ENCODE assay signal across 9 mouse cellular contexts in the genomic region with DNA sequence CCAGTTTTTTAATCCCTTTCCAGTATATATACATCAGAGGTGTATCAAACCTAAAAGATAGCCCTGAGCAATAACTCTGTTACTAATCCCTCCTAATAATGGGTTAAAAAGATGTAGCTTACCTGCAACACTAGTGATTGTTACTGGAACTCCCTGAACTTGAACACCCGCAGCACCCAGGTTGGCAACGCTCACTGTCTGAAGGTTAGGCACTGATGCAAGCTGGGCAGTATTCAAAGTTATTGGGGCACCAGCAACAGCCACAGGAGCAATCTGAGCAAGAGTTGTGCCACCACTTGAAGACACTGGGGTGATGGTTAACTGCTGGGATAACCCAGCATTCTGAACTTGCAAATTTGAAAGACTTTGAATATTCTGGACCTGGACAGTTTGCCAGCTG. TPM values are rescaled to one million over a fixed set of nuclear protein-coding genes. Genes with fewer than 3 reads are reported as not detected.
A peak's percentile ranks its signal among the peaks of the same experiment; 100 is the strongest.
DNase-seq lines count a peak whose midpoint lies in the region; ATAC-seq and TF ChIP-seq lines count a peak whose summit lies in the region.
"Had no signal": no experiment of that assay in that cellular context is flagged by ENCODE, and none has a peak within 500 bp of the region (broad histone marks: within the 10 kb centered on the region; RNA-seq: fewer than 3 reads in every experiment).

No protein-coding gene starts in this region.

- no peak for ATAC-seq in erythroblast, adult 5-6 weeks (replicated peaks; ENCODE audit: low FRiP score, poor library complexity, severe bottlenecking)
- ATAC-seq in forebrain, embryonic 15.5 days (replicated peaks): no peak
- no peak for ATAC-seq in liver, embryonic 16.5 days (ENCODE audit: low read depth)

- H3K4me1 ChIP-seq in erythroblast, embryonic 14.5 days (ENCODE audit: control insufficient read depth): peaks cover 60% of the 10 kb centered on the region
- peaks cover 20 to 36% of the 10 kb centered on the region in 2 experiments for H3K4me1 ChIP-seq in MEL (ENCODE audit: control insufficient read depth in 1 of 2, insufficient read depth in 2 of 2, low read length in 2 of 2)
- peaks cover 49% of the 10 kb centered on the region for H3K4me1 ChIP-seq in forebrain, embryonic 15.5 days
- H3K4me1 ChIP-seq in liver, embryonic 16.5 days (ENCODE audit: control insufficient read depth, low read depth, low read length): peaks cover 35% of the 10 kb centered on the region

- peak overlapping the region; percentile 90 for H3K4me3 ChIP-seq in erythroblast, embryonic 14.5 days (replicated peaks)
- peak overlapping the region; percentile 19 to 76 for H3K4me3 ChIP-seq in MEL (ENCODE audit: control insufficient read depth in 1 of 2, insufficient read depth in 1 of 2, low read depth in 2 of 2, low read length in 2 of 2)
- H3K4me3 ChIP-seq in forebrain, embryonic 15.5 days: peak overlapping the region; percentile 18; the same call in 1 of the 2 replicates
- peak overlapping the region; percentile 24 for H3K4me3 ChIP-seq in liver, embryonic 16.5 days (ENCODE audit: low read depth, low read length)
- H3K4me3 ChIP-seq: gastrocnemius, adult 2 months had no signal

- no peak for TF ChIP-seq CTCF in MEL (IDR thresholded peaks at IDR 0.05 in 2 of 3, conservative IDR thresholded peaks at IDR 0.05 in 1 of 3; ENCODE audit: control insufficient read depth in 1 of 3, insufficient read depth in 1 of 3, low read depth in 2 of 3, low read length in 3 of 3, poor library complexity in 1 of 3, severe bottlenecking in 1 of 3)

- peak overlapping the region; percentile 78 for H3K9ac ChIP-seq in MEL (ENCODE audit: control insufficient read depth, low read depth, low read length, poor library complexity, severe bottlenecking)
- H3K9ac ChIP-seq in forebrain, embryonic 15.5 days (replicated peaks): no peak overlapping the region
- H3K9ac ChIP-seq in liver, embryonic 16.5 days (ENCODE audit: low read depth, low read length): no peak overlapping the region

- WGBS in forebrain, embryonic 15.5 days: 75% methylated on average over 2 of the region's 2 CpGs
- WGBS in liver, embryonic 16.5 days (ENCODE audit: insufficient replicate concordance): 76% methylated on average over 2 of the region's 2 CpGs

- H3K27ac ChIP-seq in MEL (ENCODE audit: control insufficient read depth, low read depth, low read length): peak overlapping the region; percentile 55
- no peak overlapping the region for H3K27ac ChIP-seq in forebrain, embryonic 15.5 days (replicated peaks)
- H3K27ac ChIP-seq in liver, embryonic 16.5 days (ENCODE audit: low read length): peak overlapping the region; percentile 55
- H3K27ac ChIP-seq: gastrocnemius, adult 2 months had no signal

- H3K4me2 ChIP-seq in forebrain, embryonic 15.5 days (replicated peaks): peak overlapping the region; percentile 52
- H3K4me2 ChIP-seq in liver, embryonic 16.5 days (ENCODE audit: low read depth, low read length): peak overlapping the region; percentile 66

- peaks cover 41% of the 10 kb centered on the region for H3K79me2 ChIP-seq in MEL (ENCODE audit: control insufficient read depth, insufficient read depth, low read length, poor library complexity)

- no peaks in the 10 kb centered on the region for H3K9me3 ChIP-seq in erythroblast, embryonic 14.5 days (ENCODE audit: control insufficient read depth, low read length)
- no peaks in the 10 kb centered on the region for H3K9me3 ChIP-seq in MEL (replicated peaks; ENCODE audit: insufficient read depth, low read length)
- no peaks in the 10 kb centered on the region for H3K9me3 ChIP-seq in forebrain, embryonic 15.5 days
- no peaks in the 10 kb centered on the region for H3K9me3 ChIP-seq in liver, embryonic 16.5 days (replicated peaks; ENCODE audit: control insufficient read depth, low read length)

- no peak for TF ChIP-seq EP300 in MEL (IDR thresholded peaks at IDR 0.05; ENCODE audit: low read depth in 1 of 2, low read length in 2 of 2)

- no peaks in the 10 kb centered on the region for H3K27me3 ChIP-seq in erythroblast, embryonic 14.5 days (ENCODE audit: control insufficient read depth)
- H3K27me3 ChIP-seq in MEL (ENCODE audit: control insufficient read depth in 1 of 2, insufficient read depth in 2 of 2, low read length in 2 of 2): no peaks in the 10 kb centered on the region
- H3K27me3 ChIP-seq in forebrain, embryonic 15.5 days: no peaks in the 10 kb centered on the region
- H3K27me3 ChIP-seq in liver, embryonic 16.5 days (ENCODE audit: control insufficient read depth, insufficient read depth, low read depth, low read length): no peaks in the 10 kb centered on the region

- TF ChIP-seq RAD21 in MEL (IDR thresholded peaks at IDR 0.05; ENCODE audit: low read depth, low read length): no peak

- TF ChIP-seq POLR2A in MEL (IDR thresholded peaks at IDR 0.05; ENCODE audit: control insufficient read depth in 1 of 2, insufficient read depth in 1 of 2, low read depth in 1 of 2, low read length in 2 of 2, poor library complexity in 1 of 2): no peak

- no peak for DNase-seq in MEL (ENCODE audit: low read depth, low spot score)
- no peak for DNase-seq in adrenal gland, adult 2 months
- no peak for DNase-seq in left cerebral cortex, adult 18-20 months (ENCODE audit: low spot score in 2 of 2)
- DNase-seq in kidney, postnatal 4 days: no peak
- DNase-seq: gastrocnemius, adult 2 months had no signal

- H3K36me3 ChIP-seq in erythroblast, embryonic 14.5 days (ENCODE audit: control insufficient read depth): peaks cover 40% of the 10 kb centered on the region
- peaks cover 0 to 49% of the 10 kb centered on the region in 2 experiments; a peak in 2 of 4 replicates for H3K36me3 ChIP-seq in MEL (ENCODE audit: control insufficient read depth in 1 of 2, insufficient read depth in 2 of 2, low read length in 2 of 2)
- H3K36me3 ChIP-seq in forebrain, embryonic 15.5 days: 0 out of 2 replicates have a peak, but pooled peaks cover 2% of the 10 kb centered on the region
- H3K36me3 ChIP-seq in liver, embryonic 16.5 days (ENCODE audit: control insufficient read depth, insufficient read depth): peaks cover 3% of the 10 kb centered on the region; the same call in 1 of the 2 replicates

TF ChIP-seq in MEL, 35 proteins besides CTCF, POLR2A, EP300 and RAD21:
- TF ChIP-seq JUND (IDR thresholded peaks at IDR 0.05; ENCODE audit: low read depth, low read length) (no peak), NELFE (IDR thresholded peaks at IDR 0.05; ENCODE audit: low read depth, low read length) (no peak), ZNF384 (IDR thresholded peaks at IDR 0.05; ENCODE audit: low read depth, low read length) (no peak), POLR2AphosphoS2 (IDR thresholded peaks at IDR 0.05; ENCODE audit: low read length) (no peak), TBP (IDR thresholded peaks at IDR 0.05; ENCODE audit: low read depth, low read length) (no peak), GATA1 (IDR thresholded peaks at IDR 0.05; ENCODE audit: low read depth, low read length) (no peak), ZKSCAN1 (IDR thresholded peaks at IDR 0.05; ENCODE audit: low read depth, low read length) (no peak), HCFC1 (IDR thresholded peaks at IDR 0.05; ENCODE audit: low read depth, low read length) (no peak), NRF1 (IDR thresholded peaks at IDR 0.05; ENCODE audit: insufficient read depth, low read depth, low read length, poor library complexity, severe bottlenecking) (no peak), BHLHE40 (IDR thresholded peaks at IDR 0.05; ENCODE audit: borderline replicate concordance, low read depth, low read length) (no peak), GABPA (IDR thresholded peaks at IDR 0.05; ENCODE audit: low read depth, low read length) (no peak), USF2 (IDR thresholded peaks at IDR 0.05; ENCODE audit: borderline replicate concordance in 1 of 2, insufficient read depth in 1 of 2, low read depth in 1 of 2, low read length in 2 of 2) (no peak), ZMIZ1 (IDR thresholded peaks at IDR 0.05; ENCODE audit: low read depth, low read length) (no peak)

RNA-seq across cellular contexts. Expression of gene Sp4, which starts 2.7 kb away (rescaled TPM):
- polyA plus RNA-seq in erythroblast, embryonic 14.5 days (2012): 1.2 and 1.4 TPM in 2 replicates
- total RNA-seq in erythroblast, adult 5-6 weeks (2015; ENCODE audit: low replicate concordance): 17.7 and 23.8 TPM in 2 replicates
- 22.0 and 23.4 TPM in 2 replicates for total RNA-seq in erythroblast, adult 5-6 weeks (2017; ENCODE audit: low replicate concordance)
- 35.3 and 35.4 TPM in 2 replicates for total RNA-seq in MEL (2012; rRNA removed)
- 10 to 100 TPM; 21.4 to 33.9 TPM for polyA plus RNA-seq in MEL (2012; ENCODE audit: insufficient read depth in 1 of 2, insufficient read length in 2 of 2, low read depth in 1 of 2, low replicate concordance in 2 of 2, missing spikeins in 1 of 2)
- polyA plus RNA-seq in forebrain, embryonic 15.5 days (2015; fragmentation: Nextera tagmentation; extraction: Ambion mirVana): 24.6 and 24.9 TPM in 2 replicates
- 5.7 and 6.0 TPM in 2 replicates for polyA plus RNA-seq in liver, embryonic 16.5 days (2015; fragmentation: Nextera tagmentation; extraction: Ambion mirVana)
- total RNA-seq in adrenal gland, adult 2 months (2021): 1 to 10 TPM; 7.4 to 7.8 TPM
- 1.3 and 1.8 TPM in 2 replicates for polyA plus RNA-seq in adrenal gland, adult 2 months (2012; rRNA removed)
- total RNA-seq in left cerebral cortex, adult 18-20 months (2021): 10 to 100 TPM; 31.3 to 32.4 TPM

Comparison
In these comparisons a context has a peak if more than half of its experiments do, and no peak if none do; other contexts are left out.
1. H3K4me3 ChIP-seq: peak in every context shown above with its lines; median percentile 90 in erythroblast, embryonic 14.5 days; 48 in MEL; 24 in liver, embryonic 16.5 days; 18 in forebrain, embryonic 15.5 days.